Mouse (Mus musculus) lung, postnatal 0 days (tissue): ENCODE measurements around the gene C1qtnf1.

Experiments
- CTCF ChIP-seq: IDR thresholded peaks from 2 replicates; pipeline ENCODE4 v1.5.1; 2016; ENCODE audit warnings: antibody characterized with exemption, mild to moderate bottlenecking
- EP300 ChIP-seq: IDR thresholded peaks from 2 replicates; pipeline ENCODE4 v1.6.1; 2016; ENCODE audit warnings: antibody characterized with exemption, mild to moderate bottlenecking, control low read depth

DNA sequence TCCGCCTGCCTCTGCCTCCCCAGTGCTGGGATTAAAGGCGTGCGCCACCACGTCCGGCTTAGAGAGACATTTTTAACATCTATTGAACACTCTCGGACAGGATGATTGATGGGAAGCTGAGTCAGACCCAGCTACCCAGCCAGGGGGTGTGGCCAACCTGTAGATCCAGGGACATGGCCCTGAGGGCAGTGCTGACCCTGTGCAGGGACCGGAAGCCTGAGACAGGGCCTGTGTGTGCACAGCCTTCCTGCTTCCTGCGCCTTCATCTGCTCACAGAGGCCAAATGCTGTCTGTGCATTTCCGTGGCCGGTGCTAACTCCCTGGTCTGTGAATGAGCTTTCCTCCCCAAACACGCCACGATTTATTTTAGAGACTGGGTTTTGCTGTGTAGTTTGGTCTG, 51.8 kb downstream of the C1qtnf1 start:
- TF ChIP-seq EP300 (no peak), CTCF (no peak)
